Mouse (Mus musculus) erythroblast, embryonic 14.5 days (primary cell): Measurements from ENCODE around the gene Dscam.

ENCODE experiments used
- GATA1 ChIP-seq: IDR thresholded peaks from 2 replicates; pipeline ENCODE4 v1.6.1; 2012; ENCODE audit warnings: low read length, inconsistent platforms, mixed read lengths
- TAL1 ChIP-seq: IDR thresholded peaks from 3 replicates; pipeline ENCODE4 v1.6.1; 2012; ENCODE audit warnings: low read length, inconsistent platforms, mixed read lengths

GRCm38 (mm10) chr16:96756994-96757393 is 413.6 kb downstream of the Dscam start:
- TF ChIP-seq GATA1 (no peak), TAL1 (no peak)
